Mouse (Mus musculus) bone marrow, adult 2 months (tissue): Measurements from ENCODE around the gene Tnpo1. TPM values are rescaled to one million over a fixed set of nuclear protein-coding genes. Genes with fewer than 3 reads are reported as not detected.

Experiments
- H3K27ac ChIP-seq: fragments of 200-500 bp; 2 replicates; pipeline ENCODE4 v1.5.1; 2012; ENCODE audit warnings: low read depth, mild to moderate bottlenecking, control low read depth, inconsistent platforms, low read length; ENCODE audit not compliant: control insufficient read depth, poor library complexity, insufficient read depth
- H3K4me1 ChIP-seq: fragments of 200-500 bp; 2 replicates; pipeline ENCODE4 v1.6.1; 2011; ENCODE audit warnings: low read length; ENCODE audit not compliant: control insufficient read depth, insufficient read depth
- H3K4me3 ChIP-seq: fragments of 200-500 bp; replicated peaks from 2 replicates; pipeline ENCODE3; 2011; ENCODE audit warnings: mild to moderate bottlenecking, low read depth, low read length, control low read depth; ENCODE audit not compliant: control insufficient read depth
- CTCF ChIP-seq: fragments of 200-500 bp; IDR thresholded peaks from 2 replicates; pipeline ENCODE4 v1.5.1; 2011; ENCODE audit warnings: low read length, control low read depth; ENCODE audit not compliant: control insufficient read depth, insufficient read depth
- POLR2A ChIP-seq: fragments of 200-500 bp; IDR thresholded peaks from 2 replicates; pipeline ENCODE4 v1.6.1; 2011; ENCODE audit warnings: low read depth, mild to moderate bottlenecking, control low read depth, low read length, borderline replicate concordance; ENCODE audit not compliant: control insufficient read depth
- WGBS: fragments of 180-500 bp; shearing (Covaris S2); methylation state at CpG from one replicate; pipeline ENCODE4 v1.1.7; 2018; 5-methylcytosine and 5-hydroxymethylcytosine counted together
- polyA plus RNA-seq: library from polyadenylated mRNA; stranded (reverse); fragments of >200 nt; gene quantifications from 2 replicates; pipeline ENCODE4 v1.2.4, GENCODE M21; 2011; ENCODE audit warnings: low replicate concordance; ENCODE audit not compliant: missing spikeins, insufficient read depth, insufficient read length

Gene Tnpo1
- polyA plus RNA-seq, 1 experiment, result 24.9 TPM

- H3K27ac ChIP-seq, result no peak overlapping the region
- no peak overlapping the region for H3K4me3 ChIP-seq
- TF ChIP-seq CTCF, result no peak
- TF ChIP-seq POLR2A, result no peak
- WGBS, result 49% methylated on average over 6 of the region's 6 CpGs
- peaks cover 3% of the 10 kb centered on the region; the same call in 1 of the 2 replicates for H3K4me1 ChIP-seq
Observed at GRCm38 (mm10) chr13:98942360-98942759, 16.2 kb upstream of the Tnpo1 start.

GRCm38 (mm10) chr13:98941829-98942343 lies 15.7 kb upstream of the Tnpo1 start:
- no peak overlapping the region for H3K27ac ChIP-seq
- H3K4me1 ChIP-seq, result peaks cover 3% of the 10 kb centered on the region; the same call in 1 of the 2 replicates
- WGBS, result 39% methylated on average over 7 of the region's 7 CpGs

GRCm38 (mm10) chr13:98937108-98937507 lies 10.9 kb upstream of the Tnpo1 start:
- H3K4me3 ChIP-seq, result no peak overlapping the region
- 62% methylated on average over 6 of the region's 6 CpGs for WGBS
- no peaks in the 10 kb centered on the region; the same call in 1 of the 2 replicates for H3K4me1 ChIP-seq
- TF ChIP-seq CTCF (no peak), POLR2A (no peak)
- H3K27ac ChIP-seq, result no peak overlapping the region

More at GRCm38 (mm10) chr13:98941829-98942343, 15.7 kb upstream of the Tnpo1 start:
- no peak for TF ChIP-seq CTCF
- TF ChIP-seq POLR2A, result no peak
- H3K4me3 ChIP-seq, result no peak overlapping the region

- no peak overlapping the region for H3K27ac ChIP-seq
- no peak for TF ChIP-seq CTCF
- no peak for TF ChIP-seq POLR2A
- H3K4me1 ChIP-seq, result peaks cover 2% of the 10 kb centered on the region; the same call in 1 of the 2 replicates
- H3K4me3 ChIP-seq, result no peak overlapping the region
- 9% methylated on average over 2 of the region's 2 CpGs for WGBS
Observed at GRCm38 (mm10) chr13:98928908-98929307, 2.7 kb upstream of the Tnpo1 start.

DNA sequence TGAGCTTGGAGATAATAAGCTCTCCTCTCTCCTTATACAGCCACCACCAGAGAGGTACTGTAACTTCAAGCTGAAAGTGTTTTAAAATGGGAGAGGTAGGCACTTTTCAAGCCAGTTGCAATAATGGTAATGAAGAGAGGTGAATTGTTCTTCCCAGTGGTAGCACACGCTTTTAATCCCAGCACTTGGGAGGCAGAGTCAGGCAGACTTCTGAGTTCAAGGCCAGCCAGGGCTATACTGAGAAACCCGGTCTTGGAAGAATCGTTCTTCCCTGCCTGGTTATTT lies 716 bp upstream of the Tnpo1 start:
- TF ChIP-seq POLR2A (no peak), CTCF (no peak)
- peaks cover 2% of the 10 kb centered on the region; the same call in 1 of the 2 replicates for H3K4me1 ChIP-seq
- no peak overlapping the region for H3K27ac ChIP-seq
- 76% methylated on average over 3 of the region's 3 CpGs for WGBS
- H3K4me3 ChIP-seq, result peak overlapping the region; percentile 7

DNA sequence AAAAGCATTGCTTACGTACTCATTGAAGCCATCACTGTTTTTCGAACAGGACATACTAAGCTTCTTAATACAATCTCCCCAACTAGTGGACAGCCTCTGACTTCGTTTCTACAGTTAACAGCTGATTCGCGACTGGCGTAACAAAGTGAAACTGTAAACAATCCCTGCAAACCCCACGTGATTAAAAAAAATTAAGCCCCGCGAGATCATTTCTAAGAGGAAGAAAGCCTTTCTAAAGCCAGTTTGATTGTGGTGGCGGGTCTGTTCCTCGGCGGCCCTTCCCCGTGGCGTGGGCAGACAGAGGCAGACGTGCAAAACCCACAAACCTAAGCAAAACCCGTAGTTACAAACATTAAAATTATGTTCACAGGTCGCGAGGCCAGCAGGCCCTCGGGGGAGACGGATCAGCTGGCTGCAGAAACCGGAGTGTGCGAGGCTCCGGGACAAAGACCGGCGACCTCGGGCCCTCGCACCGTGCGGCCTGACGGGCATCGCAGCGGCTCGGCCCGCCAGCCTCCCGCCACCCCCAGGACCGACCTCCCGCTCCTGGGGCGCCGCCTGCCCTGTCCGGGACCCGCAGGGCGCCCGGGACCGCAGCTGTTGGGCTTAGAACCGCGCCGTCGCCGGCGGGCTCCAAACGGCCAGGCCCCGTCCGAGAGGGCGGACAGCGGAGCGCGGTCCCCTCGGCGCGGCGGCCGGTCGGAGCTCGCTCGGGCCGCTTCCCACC lies 535 bp downstream of the Tnpo1 start:
- Histone ChIP-seq H3K4me3 (peak overlapping the region; percentile 93), H3K4me1 (peaks cover 2% of the 10 kb centered on the region; the same call in 1 of the 2 replicates), H3K27ac (peak overlapping the region; percentile 88)
- under 1% methylated on average over 66 of the region's 66 CpGs for whole genome bisulfite sequencing
- TF ChIP-seq CTCF (no peak), POLR2A (0 out of 2 replicates have a peak, but pooled peaks have one; percentile 23)

DNA sequence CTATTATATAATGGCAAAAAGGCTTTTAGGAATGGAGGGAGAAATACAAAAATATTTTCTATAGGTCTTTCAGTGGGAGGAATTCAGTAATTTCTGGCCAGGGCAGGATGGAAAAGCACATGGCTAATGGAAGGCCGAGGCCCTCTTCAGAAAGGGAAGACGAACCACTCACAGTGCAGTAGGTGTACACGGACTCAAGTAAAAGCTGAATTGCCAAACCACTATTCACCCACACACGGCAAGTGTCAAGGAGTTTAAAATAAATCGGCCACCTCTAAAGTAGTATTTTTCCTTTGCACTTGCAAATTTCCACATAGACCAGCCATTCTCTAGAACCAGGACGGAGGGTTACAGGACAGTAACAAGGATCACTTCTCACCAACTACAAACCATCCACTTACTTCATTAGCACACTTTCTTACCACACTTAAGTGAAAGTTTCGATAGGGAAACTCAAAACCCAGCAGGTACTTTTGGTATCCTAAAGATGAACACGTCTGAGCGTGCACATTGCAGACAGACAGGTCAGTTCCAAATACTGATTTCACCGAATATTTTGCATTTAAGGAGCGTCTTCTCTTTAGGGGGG lies 1.2 kb downstream of the Tnpo1 start:
- TF ChIP-seq POLR2A (no peak), CTCF (no peak)
- H3K4me3 ChIP-seq, result peak overlapping the region; percentile 93
- WGBS, result 2% methylated on average over 11 of the region's 11 CpGs
- peaks cover 2% of the 10 kb centered on the region; the same call in 1 of the 2 replicates for H3K4me1 ChIP-seq
- peak overlapping the region; percentile 88; the same call in 1 of the 2 replicates for H3K27ac ChIP-seq

DNA sequence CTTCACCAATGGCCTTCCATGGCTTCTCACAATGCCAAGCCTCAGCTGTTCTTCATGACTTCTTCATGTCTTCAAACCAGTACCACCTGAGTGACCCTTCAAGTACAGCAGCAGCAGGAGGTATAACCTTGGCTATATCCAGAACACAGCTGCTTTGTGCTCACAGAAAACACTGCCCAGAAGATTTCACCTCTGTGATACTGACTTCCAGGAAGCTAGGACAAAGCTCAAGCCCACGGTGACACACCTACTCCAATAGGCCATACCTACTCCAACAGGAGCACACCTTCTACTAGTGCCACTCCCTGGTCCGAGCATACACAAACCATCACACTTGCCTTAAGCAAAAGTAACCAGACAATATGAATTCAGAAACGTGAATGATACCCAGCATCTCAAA lies 3.4 kb downstream of the Tnpo1 start:
- TF ChIP-seq CTCF (no peak), POLR2A (no peak)
- WGBS, result 74% methylated on average over 3 of the region's 3 CpGs
- H3K4me1 ChIP-seq, result peaks cover 2% of the 10 kb centered on the region; the same call in 1 of the 2 replicates

GRCm38 (mm10) chr13:98921276-98921675 lies 4.9 kb downstream of the Tnpo1 start:
- Histone ChIP-seq H3K4me3 (no peak overlapping the region), H3K4me1 (no peaks in the 10 kb centered on the region; the same call in 1 of the 2 replicates), H3K27ac (no peak overlapping the region)
- TF ChIP-seq POLR2A, result no peak
- no peak for TF ChIP-seq CTCF
- 89% methylated on average over 7 of the region's 7 CpGs for WGBS

More for the DNA sequence above, 3.4 kb downstream of the Tnpo1 start:
- Histone ChIP-seq H3K4me3 (no peak overlapping the region), H3K27ac (no peak overlapping the region)
